Mouse (Mus musculus) heart, adult 2 months (tissue): Measurements from ENCODE around the gene Rbm4b.

Experiments
- CTCF ChIP-seq: fragments of 200-600 bp; IDR thresholded peaks from 2 replicates; pipeline ENCODE4 v1.8.1; 2022; ENCODE audit warnings: antibody characterized with exemption, mild to moderate bottlenecking, moderate library complexity
- POLR2A ChIP-seq: fragments of 200-500 bp; IDR thresholded peaks from 2 replicates; pipeline ENCODE4 v1.6.1; 2011; ENCODE audit warnings: mild to moderate bottlenecking, low read depth, low read length, control low read depth; ENCODE audit not compliant: insufficient read depth

GRCm38 (mm10) chr19:4802691-4803091 is 46.4 kb downstream of the Rbm4b start:
- no peak for TF ChIP-seq POLR2A
- TF ChIP-seq CTCF: no peak
